Mouse (Mus musculus): ENCODE results near the gene Nyap1. TPM values are rescaled to one million over a fixed set of nuclear protein-coding genes. Genes with fewer than 3 reads are reported as not detected.

The Nyap1 gene
- polyA plus RNA-seq, 1 experiment from 2014 or later, result 1.5 TPM

DNA sequence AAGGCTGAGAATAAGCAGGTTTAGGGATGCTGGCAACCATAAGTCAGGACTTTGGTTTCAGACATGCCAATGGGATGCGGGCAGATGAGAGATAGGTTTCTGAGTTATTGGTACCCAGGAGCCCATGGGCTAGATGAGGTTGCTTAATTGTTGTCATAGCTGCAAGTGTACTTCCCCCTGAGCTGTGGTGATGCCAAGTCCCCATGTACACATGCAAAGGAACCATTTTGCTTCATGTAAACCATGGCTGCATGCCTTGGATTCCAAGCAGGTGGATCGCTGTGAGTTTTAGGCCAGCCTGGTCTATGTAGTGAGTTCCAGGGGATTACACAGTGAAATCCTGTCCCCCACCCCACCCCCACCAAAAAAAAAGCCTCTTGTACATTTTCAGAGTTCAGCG, 55.8 kb downstream of the Nyap1 start:
- H3K9me3 ChIP-seq (ENCODE audit: control insufficient read depth, low read length), result no peaks in the 10 kb centered on the region
- no peaks in the 10 kb centered on the region for H3K27me3 ChIP-seq (replicated peaks; ENCODE audit: control insufficient read depth, insufficient read depth, low read length)
- no peak for DNase-seq (ENCODE audit: low spot score)
- no peak overlapping the region for H3K4me2 ChIP-seq (ENCODE audit: low read depth, low read length)
- ATAC-seq (ENCODE audit: low read depth), result no peak
- H3K4me1 ChIP-seq (ENCODE audit: control insufficient read depth, insufficient read depth, low read length), result peaks cover 10% of the 10 kb centered on the region
- no peak overlapping the region for H3K9ac ChIP-seq (ENCODE audit: low read depth, low read length)
- H3K36me3 ChIP-seq (ENCODE audit: control insufficient read depth, insufficient read depth, low read length), result 0 out of 2 replicates have a peak, but pooled peaks cover 7% of the 10 kb centered on the region
- WGBS, result 91% methylated on average over 3 of the region's 3 CpGs
- no peak overlapping the region for H3K4me3 ChIP-seq (ENCODE audit: low read depth, low read length)
- no peak overlapping the region for H3K27ac ChIP-seq (replicated peaks; ENCODE audit: low read depth, low read length)

DNA sequence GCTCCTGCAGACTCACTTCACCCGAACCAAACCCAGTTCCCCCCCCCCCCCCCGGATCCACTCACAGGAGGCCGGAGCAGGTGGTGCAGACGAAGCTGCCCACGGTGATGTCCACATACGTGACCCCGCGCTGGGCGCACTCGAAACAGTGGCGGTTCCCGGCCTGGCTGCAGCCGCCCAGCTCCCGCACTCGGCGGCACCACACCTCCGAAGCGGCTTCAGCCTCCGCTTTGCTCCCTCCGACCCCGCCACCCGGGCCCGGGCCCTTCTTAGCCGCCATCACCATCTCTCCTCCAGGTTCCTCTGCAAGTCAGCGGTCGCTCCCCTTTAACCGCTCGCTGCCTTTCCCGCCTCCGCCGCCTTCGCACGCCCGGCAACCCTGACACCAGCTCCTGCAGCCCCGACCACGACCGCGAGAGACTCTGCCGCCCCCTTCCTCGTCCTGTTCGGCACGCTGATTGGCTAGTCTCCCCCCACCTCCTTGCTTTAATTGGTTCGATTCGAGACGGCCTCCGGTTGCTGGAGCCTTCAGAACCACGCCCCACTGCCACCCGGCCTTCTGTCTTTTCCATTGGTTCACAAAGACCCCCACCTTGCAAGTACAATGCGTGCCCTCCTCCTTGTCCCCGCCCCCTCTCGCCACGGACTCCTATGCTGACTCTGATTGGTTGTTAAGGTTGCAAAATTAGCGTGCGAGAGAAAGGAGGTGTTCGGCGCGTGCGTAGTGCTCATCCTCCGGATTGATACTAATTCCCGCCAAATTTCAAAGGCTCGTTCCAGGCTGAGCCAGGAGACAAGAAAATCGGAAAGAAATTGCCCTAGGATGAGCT, 56.9 kb downstream of the Nyap1 start, which contains the start of gene Agfg2:
Agfg2 (minus strand) TSS at position 433 of the 830 bp plus-strand sequence.
- H3K9me3 ChIP-seq (ENCODE audit: control insufficient read depth, low read length), result no peaks in the 10 kb centered on the region
- 0 out of 2 replicates have a peak, but pooled peaks cover 7% of the 10 kb centered on the region for H3K36me3 ChIP-seq (ENCODE audit: control insufficient read depth, insufficient read depth, low read length)
- peak; percentile 98 for ATAC-seq (ENCODE audit: low read depth)
- WGBS, result under 1% methylated on average over 57 of the region's 62 CpGs
- no peaks in the 10 kb centered on the region for H3K27me3 ChIP-seq (replicated peaks; ENCODE audit: control insufficient read depth, insufficient read depth, low read length)
- H3K4me2 ChIP-seq (ENCODE audit: low read depth, low read length), result peak within 1 kb of the TSS; percentile 95
- peaks cover 10% of the 10 kb centered on the region for H3K4me1 ChIP-seq (ENCODE audit: control insufficient read depth, insufficient read depth, low read length)
- H3K27ac ChIP-seq (replicated peaks; ENCODE audit: low read depth, low read length), result peak within 1 kb of the TSS; percentile 52; the same call in 1 of the 2 replicates
- peak within 1 kb of the TSS; percentile 72 for H3K4me3 ChIP-seq (ENCODE audit: low read depth, low read length)
- H3K9ac ChIP-seq (ENCODE audit: low read depth, low read length), result peak within 1 kb of the TSS; percentile 71
- DNase-seq (ENCODE audit: low spot score), result peak; percentile 100

DNA sequence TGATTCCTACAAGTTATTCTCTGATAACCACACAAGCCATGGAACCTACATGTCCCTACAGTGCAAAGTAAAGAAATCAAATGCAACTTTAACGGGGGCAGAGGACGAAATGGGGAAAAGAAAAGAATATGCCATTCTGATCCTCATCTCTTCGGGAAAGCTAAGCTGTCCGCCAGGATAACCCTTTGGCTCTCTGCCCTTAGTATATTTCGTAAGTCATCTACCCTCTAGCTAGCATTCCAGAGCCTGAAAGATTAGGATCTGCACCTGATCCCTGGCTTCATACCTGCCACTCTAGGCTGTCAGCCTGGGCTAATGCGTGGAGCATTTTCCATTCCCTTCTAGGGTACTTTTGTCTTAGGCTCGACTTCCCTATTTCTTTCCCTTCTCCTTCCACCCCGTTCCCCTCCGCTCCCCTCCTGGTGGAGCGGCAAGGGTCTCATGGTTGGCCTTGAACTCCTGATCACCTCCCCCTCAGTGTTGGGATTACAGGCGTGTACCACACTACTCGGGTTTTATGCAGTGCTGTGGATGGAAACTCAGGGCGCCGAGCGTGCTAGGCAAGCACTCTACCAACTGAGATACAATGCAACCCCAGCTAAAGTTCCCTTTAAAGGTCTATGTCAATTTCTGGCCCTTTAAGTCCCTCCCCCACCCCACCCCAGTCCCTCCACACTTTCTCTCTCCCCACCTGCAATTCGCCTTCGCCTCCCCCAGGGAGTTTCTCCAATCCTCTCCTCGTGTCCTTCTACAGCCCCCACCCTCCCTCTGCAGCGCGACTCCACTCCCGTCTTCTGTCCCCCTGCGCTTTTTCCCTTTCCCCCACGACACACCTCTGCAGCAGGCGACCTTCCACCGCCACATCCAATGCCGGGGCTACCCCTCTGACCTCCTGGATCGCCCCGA, 57.8 kb downstream of the Nyap1 start:
- H3K9ac ChIP-seq (ENCODE audit: low read depth, low read length), result peak overlapping the region; percentile 71
- DNase-seq (ENCODE audit: low spot score), result no peak
- ATAC-seq (ENCODE audit: low read depth), result no peak
- no peaks in the 10 kb centered on the region for H3K9me3 ChIP-seq (ENCODE audit: control insufficient read depth, low read length)
- H3K27ac ChIP-seq (replicated peaks; ENCODE audit: low read depth, low read length), result peak overlapping the region; percentile 52; the same call in 1 of the 2 replicates
- peaks cover 10% of the 10 kb centered on the region for H3K4me1 ChIP-seq (ENCODE audit: control insufficient read depth, insufficient read depth, low read length)
- H3K36me3 ChIP-seq (ENCODE audit: control insufficient read depth, insufficient read depth, low read length), result 0 out of 2 replicates have a peak, but pooled peaks cover 7% of the 10 kb centered on the region
- H3K27me3 ChIP-seq (replicated peaks; ENCODE audit: control insufficient read depth, insufficient read depth, low read length), result no peaks in the 10 kb centered on the region
- 10% methylated on average over 28 of the region's 28 CpGs for WGBS
- peak overlapping the region; percentile 72 for H3K4me3 ChIP-seq (ENCODE audit: low read depth, low read length)
- peak overlapping the region; percentile 95 for H3K4me2 ChIP-seq (ENCODE audit: low read depth, low read length)

DNA sequence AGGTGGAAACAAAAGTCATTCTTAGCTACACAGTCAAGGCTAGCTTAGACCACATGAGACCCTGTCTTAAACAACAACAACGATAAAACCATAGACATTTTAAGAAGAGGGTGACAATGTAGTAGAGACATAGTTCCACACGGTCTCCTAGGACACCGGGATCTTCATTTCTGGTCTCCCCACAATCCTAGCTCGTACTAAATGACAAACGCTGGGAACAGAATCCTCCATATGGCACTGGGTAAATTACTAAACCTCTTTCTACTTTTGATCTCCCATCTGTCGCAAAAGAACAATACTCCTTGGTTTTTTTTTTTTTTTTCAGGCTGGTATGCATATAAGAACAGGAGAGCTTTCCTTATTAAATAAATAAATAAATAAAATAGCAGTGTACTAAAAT, 58.9 kb downstream of the Nyap1 start:
- H3K4me2 ChIP-seq (ENCODE audit: low read depth, low read length), result peak overlapping the region; percentile 95; the same call in 1 of the 2 replicates
- DNase-seq (ENCODE audit: low spot score), result no peak
- 0 out of 2 replicates have a peak overlapping the region, but pooled peaks have one; percentile 19 for H3K9ac ChIP-seq (ENCODE audit: low read depth, low read length)
- H3K4me1 ChIP-seq (ENCODE audit: control insufficient read depth, insufficient read depth, low read length), result peaks cover 10% of the 10 kb centered on the region
- 83% methylated on average over 6 of the region's 6 CpGs for WGBS
- no peaks in the 10 kb centered on the region for H3K27me3 ChIP-seq (replicated peaks; ENCODE audit: control insufficient read depth, insufficient read depth, low read length)
- no peak for ATAC-seq (ENCODE audit: low read depth)
- H3K4me3 ChIP-seq (ENCODE audit: low read depth, low read length), result no peak overlapping the region
- no peaks in the 10 kb centered on the region for H3K9me3 ChIP-seq (ENCODE audit: control insufficient read depth, low read length)
- 0 out of 2 replicates have a peak, but pooled peaks cover 7% of the 10 kb centered on the region for H3K36me3 ChIP-seq (ENCODE audit: control insufficient read depth, insufficient read depth, low read length)
- H3K27ac ChIP-seq (replicated peaks; ENCODE audit: low read depth, low read length), result no peak overlapping the region

Other genes with a start within 250 kb of the Nyap1 start
- gene Pop7, start 239.1 kb downstream of the Nyap1 start, polyA plus RNA-seq (2014; fragmentation: Nextera tagmentation; extraction: Ambion mirVana), result 49.8 and 52.0 TPM in 2 replicates
- gene Gigyf1, start 223.1 kb downstream of the Nyap1 start, polyA plus RNA-seq (2014; fragmentation: Nextera tagmentation; extraction: Ambion mirVana), result 8.9 and 9.4 TPM in 2 replicates
- 0.30 TPM in 1 of 2 replicates, not detected in the other for gene Epo, start 208.4 kb downstream of the Nyap1 start, polyA plus RNA-seq (2014; fragmentation: Nextera tagmentation; extraction: Ambion mirVana)
- gene Gnb2, start 208.1 kb downstream of the Nyap1 start, polyA plus RNA-seq (2014; fragmentation: Nextera tagmentation; extraction: Ambion mirVana), result 430 and 472 TPM in 2 replicates
- gene Actl6b, start 188.1 kb downstream of the Nyap1 start, polyA plus RNA-seq (2014; fragmentation: Nextera tagmentation; extraction: Ambion mirVana), result 4.4 and 5.2 TPM in 2 replicates
- gene Tfr2, start 171.8 kb downstream of the Nyap1 start, polyA plus RNA-seq (2014; fragmentation: Nextera tagmentation; extraction: Ambion mirVana), result 1.1 and 1.3 TPM in 2 replicates
- 43.0 and 45.6 TPM in 2 replicates for gene Mospd3, start 140.5 kb downstream of the Nyap1 start, polyA plus RNA-seq (2014; fragmentation: Nextera tagmentation; extraction: Ambion mirVana)
- 242 and 292 TPM in 2 replicates for gene Pcolce, start 127.8 kb downstream of the Nyap1 start, polyA plus RNA-seq (2014; fragmentation: Nextera tagmentation; extraction: Ambion mirVana)
- 0.10 and 0.25 TPM in 2 replicates for gene Fbxo24, start 112.6 kb downstream of the Nyap1 start, polyA plus RNA-seq (2014; fragmentation: Nextera tagmentation; extraction: Ambion mirVana)
- 36.5 and 40.1 TPM in 2 replicates for gene Lrch4, start 112.5 kb downstream of the Nyap1 start, polyA plus RNA-seq (2014; fragmentation: Nextera tagmentation; extraction: Ambion mirVana)
- gene Gm20605, start 112.4 kb downstream of the Nyap1 start, polyA plus RNA-seq (2014; fragmentation: Nextera tagmentation; extraction: Ambion mirVana), result 6.4 and 6.6 TPM in 2 replicates
- gene Sap25, start 100.3 kb downstream of the Nyap1 start, polyA plus RNA-seq (2014; fragmentation: Nextera tagmentation; extraction: Ambion mirVana), result 6.3 and 7.2 TPM in 2 replicates
- gene Irs3, start 95.9 kb downstream of the Nyap1 start, polyA plus RNA-seq (2014; fragmentation: Nextera tagmentation; extraction: Ambion mirVana), result 0.14 and 0.21 TPM in 2 replicates
- gene Agfg2, start 56.9 kb downstream of the Nyap1 start, polyA plus RNA-seq (2014; fragmentation: Nextera tagmentation; extraction: Ambion mirVana), result 10.2 and 10.4 TPM in 2 replicates
- gene Tsc22d4, start 4.1 kb upstream of the Nyap1 start, polyA plus RNA-seq (2014; fragmentation: Nextera tagmentation; extraction: Ambion mirVana), result 134 and 141 TPM in 2 replicates
- gene Ppp1r35, start 37.2 kb upstream of the Nyap1 start, polyA plus RNA-seq (2014; fragmentation: Nextera tagmentation; extraction: Ambion mirVana), result 31.3 and 39.5 TPM in 2 replicates
- 12.2 and 15.2 TPM in 2 replicates for gene Mepce, start 46.0 kb upstream of the Nyap1 start, polyA plus RNA-seq (2014; fragmentation: Nextera tagmentation; extraction: Ambion mirVana)
- 16.5 and 18.8 TPM in 2 replicates for gene Zcwpw1, start 46.2 kb upstream of the Nyap1 start, polyA plus RNA-seq (2014; fragmentation: Nextera tagmentation; extraction: Ambion mirVana)
- 0.71 and 0.78 TPM in 2 replicates for gene Pilra, start 94.7 kb upstream of the Nyap1 start, polyA plus RNA-seq (2014; fragmentation: Nextera tagmentation; extraction: Ambion mirVana)
- gene Pilrb1, start 116.5 kb upstream of the Nyap1 start, polyA plus RNA-seq (2014; fragmentation: Nextera tagmentation; extraction: Ambion mirVana), result 0.39 and 0.56 TPM in 2 replicates
- gene Pilrb2, start 130.2 kb upstream of the Nyap1 start, polyA plus RNA-seq (2014; fragmentation: Nextera tagmentation; extraction: Ambion mirVana), result 0.46 and 0.52 TPM in 2 replicates
- 0.07 TPM in 1 of 2 replicates, not detected in the other for gene Cyp3a13, start 180.0 kb upstream of the Nyap1 start, polyA plus RNA-seq (2014; fragmentation: Nextera tagmentation; extraction: Ambion mirVana)
- 0.45 and 0.88 TPM in 2 replicates for gene Gjc3, start 221.5 kb upstream of the Nyap1 start, polyA plus RNA-seq (2014; fragmentation: Nextera tagmentation; extraction: Ambion mirVana)
- gene Azgp1, start 239.9 kb upstream of the Nyap1 start, polyA plus RNA-seq (2014; fragmentation: Nextera tagmentation; extraction: Ambion mirVana), result 0.14 TPM in 1 of 2 replicates, not detected in the other

All from embryonic facial prominence, embryonic 14.5 days (tissue).